Comparison of ENCODE assay signal across 8 mouse cellular contexts in the genomic region with DNA sequence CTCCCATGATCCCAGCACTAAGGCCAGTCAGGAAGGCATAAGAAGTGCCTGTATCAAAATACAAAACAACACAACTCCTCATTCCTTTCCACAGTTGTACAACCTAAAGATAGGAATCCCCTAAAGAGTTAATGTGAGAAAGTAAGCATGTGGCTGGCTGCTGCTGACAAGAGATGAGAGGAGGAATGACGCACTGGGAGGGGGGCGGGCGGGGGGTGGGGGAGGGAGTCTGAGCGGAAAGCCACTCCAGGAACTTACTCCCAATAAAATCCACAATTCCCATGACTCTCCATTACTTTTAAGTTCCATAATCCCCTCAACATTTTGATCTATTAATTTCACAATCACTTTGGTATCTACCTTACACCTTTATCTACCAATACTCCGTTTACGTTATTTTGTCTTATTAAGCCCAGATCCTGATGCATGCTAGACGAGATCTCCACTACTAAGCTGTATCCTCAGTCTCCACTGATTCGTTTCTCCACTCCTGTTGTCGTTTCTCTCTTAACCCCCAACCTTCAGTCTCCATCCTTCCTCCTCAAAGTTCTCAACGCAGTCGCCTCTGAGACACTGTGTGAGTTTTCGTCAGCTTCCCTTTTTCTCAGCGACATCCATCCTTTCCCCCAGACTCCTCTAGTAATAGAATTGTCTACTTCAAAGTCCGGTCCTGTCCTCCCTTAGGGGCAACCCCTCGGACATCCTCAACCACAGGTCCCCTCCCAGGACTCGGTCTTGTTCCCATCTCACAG. TPM values are rescaled to one million over a fixed set of nuclear protein-coding genes. Genes with fewer than 3 reads are reported as not detected.
A peak's percentile ranks its signal among the peaks of the same experiment; 100 is the strongest.
DNase-seq lines count a peak whose midpoint lies in the region; ATAC-seq and TF ChIP-seq lines count a peak whose summit lies in the region.

No protein-coding gene starts in this region.

- no peak for TF ChIP-seq CTCF in lung, adult 2 months (IDR thresholded peaks at IDR 0.05; ENCODE audit: insufficient read depth, low read length)

- peak overlapping the region; percentile 78 for H3K27ac ChIP-seq in intestine, embryonic 15.5 days

- peaks cover 4% of the 10 kb centered on the region; the same call in 1 of the 2 replicates for H3K4me1 ChIP-seq in lung, adult 2 months (ENCODE audit: control insufficient read depth, insufficient read depth, low read length)
- peaks cover 10% of the 10 kb centered on the region; the same call in 1 of the 2 replicates for H3K4me1 ChIP-seq in intestine, embryonic 15.5 days (replicated peaks)

- peak overlapping the region; percentile 77 for H3K9ac ChIP-seq in intestine, embryonic 15.5 days

- no peak for DNase-seq in lung, adult 2 months
- DNase-seq in lung, postnatal 25 days (ENCODE audit: low spot score), result no peak
- peak; percentile 33 for DNase-seq in c-Kit-positive CD71-negative TER-119-negative erythroid progenitor cells, embryonic 14.5 days (ENCODE audit: low read depth)
- no peak for DNase-seq in frontal cortex, postnatal 14 days (ENCODE audit: low spot score in 2 of 2)
- no peak for DNase-seq in B cell, adult 2 months
- DNase-seq in urinary bladder, postnatal 10 days (ENCODE audit: low spot score), result no peak

- 1% methylated on average over 15 of the region's 16 CpGs for WGBS in lung, adult 2 months
- WGBS in intestine, embryonic 15.5 days, result under 1% methylated on average over 16 of the region's 16 CpGs

- no peaks in the 10 kb centered on the region for H3K36me3 ChIP-seq in intestine, embryonic 15.5 days

- H3K27me3 ChIP-seq in intestine, embryonic 15.5 days (replicated peaks), result no peaks in the 10 kb centered on the region

- no peak for TF ChIP-seq POLR2A in lung, adult 2 months (IDR thresholded peaks at IDR 0.05; ENCODE audit: borderline replicate concordance, extremely low read depth, low read depth, low read length)

- peak overlapping the region; percentile 71 for H3K4me2 ChIP-seq in intestine, embryonic 15.5 days (replicated peaks)

- H3K4me3 ChIP-seq in lung, adult 2 months (replicated peaks; ENCODE audit: extremely low read depth, low read depth, low read length), result peak overlapping the region; percentile 87
- H3K4me3 ChIP-seq in intestine, embryonic 15.5 days (replicated peaks), result peak overlapping the region; percentile 73

- no peaks in the 10 kb centered on the region for H3K9me3 ChIP-seq in intestine, embryonic 15.5 days

- no peak for ATAC-seq in intestine, embryonic 15.5 days
- ATAC-seq in monocyte, adult 5-6 weeks (replicated peaks; ENCODE audit: insufficient number of reproducible peaks, low FRiP score, low TSS enrichment, poor library complexity, severe bottlenecking), result 0 out of 2 replicates have a peak, but pooled peaks have one; percentile 9

RNA-seq across cellular contexts. Expression of a gene that starts 1.0 kb away (rescaled TPM):
- 14.6 and 20.4 TPM in 2 replicates for polyA plus RNA-seq in lung, adult 2 months (2012; rRNA removed)
- 15.7 and 15.9 TPM in 2 replicates for polyA plus RNA-seq in intestine, embryonic 15.5 days (2015; fragmentation: Nextera tagmentation; extraction: Ambion mirVana)
- total RNA-seq in monocyte, adult 5-6 weeks (2017), result 12.2 to 29.3 TPM (median 16.7 TPM) in 3 replicates

RNA-seq across cellular contexts. Expression of a gene that starts 5.1 kb away (rescaled TPM):
- 55.3 and 62.2 TPM in 2 replicates for polyA plus RNA-seq in lung, adult 2 months (2012; rRNA removed)
- polyA plus RNA-seq in intestine, embryonic 15.5 days (2015; fragmentation: Nextera tagmentation; extraction: Ambion mirVana), result 112 and 113 TPM in 2 replicates
- 43.2 to 86.5 TPM (median 55.3 TPM) in 3 replicates for total RNA-seq in monocyte, adult 5-6 weeks (2017)

RNA-seq across cellular contexts. Expression of a gene that starts 18.5 kb away (rescaled TPM):
- polyA plus RNA-seq in lung, adult 2 months (2012; rRNA removed), result 1.5 and 3.5 TPM in 2 replicates
- 0.83 and 0.99 TPM in 2 replicates for polyA plus RNA-seq in intestine, embryonic 15.5 days (2015; fragmentation: Nextera tagmentation; extraction: Ambion mirVana)
- not detected in 3 replicates for total RNA-seq in monocyte, adult 5-6 weeks (2017)

RNA-seq across cellular contexts. Expression of a gene that starts 28.0 kb away (rescaled TPM):
- polyA plus RNA-seq in lung, adult 2 months (2012; rRNA removed), result 30.1 and 43.7 TPM in 2 replicates
- polyA plus RNA-seq in intestine, embryonic 15.5 days (2015; fragmentation: Nextera tagmentation; extraction: Ambion mirVana), result 57.0 and 62.3 TPM in 2 replicates
- total RNA-seq in monocyte, adult 5-6 weeks (2017), result 65.3 to 128 TPM (median 82.5 TPM) in 3 replicates

RNA-seq across cellular contexts. Expression of a gene that starts 28.1 kb away (rescaled TPM):
- 4.5 and 7.8 TPM in 2 replicates for polyA plus RNA-seq in lung, adult 2 months (2012; rRNA removed)
- 10.3 and 10.7 TPM in 2 replicates for polyA plus RNA-seq in intestine, embryonic 15.5 days (2015; fragmentation: Nextera tagmentation; extraction: Ambion mirVana)
- total RNA-seq in monocyte, adult 5-6 weeks (2017), result 4.1 to 5.9 TPM (median 5.7 TPM) in 3 replicates
